Mouse (Mus musculus) brain, embryonic 14.5 days (tissue): ENCODE results near the gene Plpp2. TPM values are rescaled to one million over a fixed set of nuclear protein-coding genes. Genes with fewer than 3 reads are reported as not detected.

Experiments used
- DNase-seq: peaks from one replicate; pipeline ENCODE4 v3.0.0-alpha.2; 2011; ENCODE audit warnings: low read depth
- CTCF ChIP-seq: fragments of 200-500 bp; IDR thresholded peaks from 2 replicates; pipeline ENCODE4 v1.5.1; 2012; ENCODE audit warnings: inconsistent platforms, mild to moderate bottlenecking, moderate library complexity, borderline replicate concordance; ENCODE audit not compliant: insufficient read depth, insufficient read length; ENCODE audit errors: extremely low read depth
- POLR2A ChIP-seq: fragments of 200-500 bp; IDR thresholded peaks from 2 replicates; pipeline ENCODE4 v1.6.1; 2012; ENCODE audit warnings: mild to moderate bottlenecking, inconsistent platforms, borderline replicate concordance; ENCODE audit not compliant: poor library complexity, insufficient read depth, insufficient read length, severe bottlenecking; ENCODE audit errors: extremely low read depth
- polyA plus RNA-seq: library from polyadenylated mRNA; depleted of rRNA; stranded (reverse); fragments of >200 nt; gene quantifications from 2 replicates; pipeline ENCODE4 v1.2.3, GENCODE M21; 2012

Plpp2 gene
- polyA plus RNA-seq, 1 experiment: 13.8 TPM

DNA sequence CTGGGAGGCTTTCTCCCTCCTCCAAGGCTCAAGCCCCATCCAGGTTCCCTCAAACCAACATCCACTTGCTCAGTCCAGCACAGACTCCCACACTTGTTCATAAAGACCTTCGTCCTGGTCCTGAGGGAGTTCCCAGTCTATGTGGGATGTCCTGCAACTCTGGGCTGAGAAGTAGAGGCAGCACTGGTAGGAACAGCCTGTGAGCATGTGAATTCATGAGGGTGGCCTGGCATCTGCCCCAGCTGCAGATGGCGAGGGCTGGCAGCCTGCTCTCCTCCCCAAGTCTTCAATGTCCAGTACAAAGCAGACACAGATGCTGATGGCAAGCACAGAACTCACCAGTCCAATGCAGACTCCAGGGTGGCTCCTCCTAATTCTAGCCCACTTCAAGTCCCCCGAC, 4.7 kb upstream of the Plpp2 start:
- DNase-seq: no peak

GRCm38 (mm10) chr10:79537781-79538180, 4.2 kb upstream of the Plpp2 start:
- DNase-seq: no peak
- TF ChIP-seq POLR2A (no peak), CTCF (no peak)

More for the DNA sequence above, 4.7 kb upstream of the Plpp2 start:
- no peak for TF ChIP-seq POLR2A
- TF ChIP-seq CTCF: no peak

- no peak for TF ChIP-seq CTCF
- DNase-seq: no peak
These were observed 3.7 kb upstream of the Plpp2 start for GRCm38 (mm10) chr10:79537271-79537670.

DNA sequence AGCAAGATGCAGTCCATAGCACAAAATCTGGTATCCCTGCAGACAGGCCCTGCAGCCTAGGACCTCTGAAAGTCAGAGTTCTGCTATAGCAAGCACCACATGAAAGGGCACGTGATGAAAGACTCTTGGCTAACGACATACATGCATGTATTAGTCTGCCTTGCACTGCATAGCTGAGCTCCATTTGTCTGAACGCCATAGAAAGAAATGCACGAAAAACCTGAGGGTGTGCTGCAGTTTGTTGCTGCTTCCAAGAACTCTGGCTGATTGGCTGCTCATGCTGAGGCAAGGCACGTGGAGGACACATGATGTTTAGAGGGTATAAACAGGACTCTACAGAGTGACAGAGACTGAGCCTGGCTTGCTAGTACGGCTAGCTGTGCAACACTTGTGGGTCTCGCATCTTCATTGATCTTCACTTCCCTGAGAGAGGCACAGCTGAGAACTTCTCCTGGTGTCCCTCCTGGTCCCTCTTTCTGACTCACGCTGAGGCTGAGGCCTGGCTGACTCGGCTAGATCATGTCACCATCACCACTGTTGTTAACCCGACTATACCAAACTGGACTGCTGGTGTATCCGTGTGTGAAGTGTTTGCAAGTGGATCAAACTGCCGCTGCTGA, 3.0 kb upstream of the Plpp2 start:
- TF ChIP-seq POLR2A: no peak
- no peak for TF ChIP-seq CTCF
- no peak for DNase-seq

GRCm38 (mm10) chr10:79535431-79535830, 1.8 kb upstream of the Plpp2 start:
- no peak for TF ChIP-seq POLR2A
- DNase-seq: no peak

- DNase-seq: no peak
- TF ChIP-seq POLR2A (no peak), CTCF (no peak)
These were observed 830 bp upstream of the Plpp2 start for GRCm38 (mm10) chr10:79534426-79534825.

GRCm38 (mm10) chr10:79532678-79533077, 918 bp downstream of the Plpp2 start:
- TF ChIP-seq CTCF (no peak), POLR2A (no peak)
- no peak for DNase-seq

- no peak for DNase-seq
- TF ChIP-seq POLR2A: no peak
- no peak for TF ChIP-seq CTCF
These were observed 2.0 kb downstream of the Plpp2 start for GRCm38 (mm10) chr10:79531593-79531992.

- no peak for TF ChIP-seq POLR2A
- no peak for TF ChIP-seq CTCF
- no peak for DNase-seq
These were observed 2.9 kb downstream of the Plpp2 start for GRCm38 (mm10) chr10:79530721-79531120.

DNA sequence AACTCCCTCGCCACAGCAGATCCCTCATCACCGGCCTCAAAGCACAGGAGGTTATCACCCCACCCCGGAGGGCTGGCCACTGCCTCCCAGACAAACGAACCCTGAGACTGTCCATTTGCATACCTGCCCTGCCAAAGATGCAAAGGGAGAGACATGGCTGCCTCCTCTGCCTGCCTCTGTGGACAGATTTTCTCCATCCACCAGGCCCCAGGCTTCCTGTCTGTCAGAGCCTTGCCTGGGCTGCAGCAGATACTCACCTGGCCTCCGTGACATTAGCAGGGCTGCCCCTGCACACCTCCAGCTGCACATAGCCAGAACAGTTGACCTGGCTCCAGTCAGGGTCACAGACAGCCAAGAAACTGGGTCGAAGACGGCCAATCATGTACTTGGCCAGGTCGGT, 3.4 kb downstream of the Plpp2 start:
- TF ChIP-seq POLR2A: no peak
- no peak for TF ChIP-seq CTCF
- no peak for DNase-seq

DNA sequence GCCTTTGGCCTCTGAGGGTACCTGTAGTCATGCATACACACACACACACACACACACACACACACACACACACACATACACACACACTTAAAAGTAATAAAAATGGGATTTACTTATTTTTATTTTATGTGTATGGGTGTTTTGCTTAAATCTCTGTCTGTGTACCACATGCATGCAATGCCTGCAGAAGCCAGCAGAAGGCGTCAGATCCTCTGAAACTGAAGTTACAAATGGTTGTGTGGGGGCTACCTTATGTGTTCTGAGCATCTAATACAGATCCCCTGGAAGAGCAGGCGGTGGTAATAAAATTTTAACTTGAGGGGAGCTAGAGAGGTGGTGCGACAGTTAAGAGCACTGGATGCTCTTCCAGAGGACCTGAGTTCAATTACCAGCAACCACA, 5.5 kb downstream of the Plpp2 start:
- no peak for TF ChIP-seq POLR2A
- no peak for TF ChIP-seq CTCF
- no peak for DNase-seq

DNA sequence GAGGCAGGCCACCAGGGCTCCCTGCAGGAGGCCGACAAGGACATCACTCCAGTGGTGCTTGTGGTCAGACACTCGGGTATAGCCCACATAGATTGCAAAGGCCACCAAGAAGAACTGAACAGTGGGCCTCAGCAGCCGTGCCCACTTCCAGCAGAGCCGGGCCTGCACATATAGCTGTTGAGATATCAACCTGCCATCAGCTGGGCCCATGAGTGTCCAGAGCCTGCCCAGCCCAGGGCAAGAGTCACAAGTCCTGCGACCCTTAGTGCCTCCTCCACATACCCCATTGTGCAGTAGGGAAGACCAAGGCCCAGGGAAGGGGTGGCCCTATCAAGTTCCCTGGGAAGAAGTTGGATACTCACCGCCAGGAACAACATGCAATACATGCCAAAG, 6.1 kb downstream of the Plpp2 start:
- no peak for DNase-seq
- TF ChIP-seq CTCF (no peak), POLR2A (no peak)
